Mouse (Mus musculus) CH12.LX (cell line): Measurements from ENCODE around the gene Anln. TPM values are rescaled to one million over a fixed set of nuclear protein-coding genes. Genes with fewer than 3 reads are reported as not detected.

ENCODE experiments used
- DNase-seq: peaks from one replicate; pipeline ENCODE4 v3.0.0-alpha.2; 2013; ENCODE audit errors: extremely low read depth
- H3K27ac ChIP-seq: 2 replicates; pipeline ENCODE4 v1.5.1; 2012; ENCODE audit warnings: low read depth, mild to moderate bottlenecking, control low read depth, moderate library complexity; ENCODE audit not compliant: insufficient read depth
- H3K27me3 ChIP-seq: replicated peaks from 2 replicates; pipeline ENCODE3; 2012; ENCODE audit warnings: inconsistent platforms
- H3K36me3 ChIP-seq, 2 experiments: replicated peaks in 1 of 2; 2 replicates each; pipeline versions ENCODE3 to v1.6.1; 2012; ENCODE audit warnings: inconsistent platforms in 1 of 2, low read length in 1 of 2, mild to moderate bottlenecking in 1 of 2, mixed read lengths in 1 of 2, moderate library complexity in 1 of 2; ENCODE audit not compliant: control insufficient read depth in 1 of 2, insufficient read depth in 1 of 2
- H3K4me1 ChIP-seq, 2 experiments: 2 replicates each; pipeline ENCODE4 v1.6.1; 2012; ENCODE audit warnings: inconsistent platforms in 1 of 2, moderate library complexity in 1 of 2; ENCODE audit not compliant: insufficient read depth in 2 of 2, control insufficient read depth in 1 of 2
- H3K4me2 ChIP-seq: 2 replicates; pipeline ENCODE4 v1.6.1; 2012; ENCODE audit warnings: low read depth, mild to moderate bottlenecking, control low read depth; ENCODE audit not compliant: poor library complexity, insufficient read depth, severe bottlenecking
- H3K4me3 ChIP-seq, 3 experiments: fragments of 150-350 bp in 1 of 3; sonication (generic) in 1 of 3; replicated peaks in 1 of 3; 2 replicates each; pipeline versions ENCODE3 to v1.5.1; 2011 to 2012; ENCODE audit warnings: low read depth in 2 of 3, low read length in 2 of 3, mild to moderate bottlenecking in 2 of 3, moderate library complexity in 2 of 3, control low read depth in 1 of 3, improper control_type of control experiment in 1 of 3, inconsistent platforms in 1 of 3, mixed read lengths in 1 of 3; ENCODE audit not compliant: poor library complexity in 1 of 3
- H3K79me2 ChIP-seq: replicated peaks from 2 replicates; pipeline ENCODE4 v1.6.1; 2012; ENCODE audit warnings: mild to moderate bottlenecking, moderate library complexity; ENCODE audit not compliant: control insufficient read depth, poor library complexity, insufficient read depth, severe bottlenecking; ENCODE audit errors: extremely low read depth
- H3K9ac ChIP-seq: 2 replicates; pipeline ENCODE4 v1.6.1; 2012; ENCODE audit warnings: low read depth, mild to moderate bottlenecking, control low read depth, moderate library complexity; ENCODE audit not compliant: insufficient read depth
- H3K9me3 ChIP-seq: replicated peaks from 2 replicates; pipeline ENCODE3; 2012; ENCODE audit warnings: low read length, inconsistent platforms, mixed read lengths
- CHD2 ChIP-seq: IDR thresholded peaks from 2 replicates; pipeline ENCODE4 v1.6.1; 2011; ENCODE audit warnings: low read length, improper control_type of control experiment
- CTCF ChIP-seq, 2 experiments: IDR thresholded peaks in 1 of 2; conservative IDR thresholded peaks in 1 of 2; 2 replicates each; pipeline ENCODE4 v1.5.1; 2011 to 2012; ENCODE audit warnings: low read depth in 2 of 2, low read length in 2 of 2, improper control_type of control experiment in 1 of 2, inconsistent platforms in 1 of 2, mild to moderate bottlenecking in 1 of 2, moderate library complexity in 1 of 2
- E2F4 ChIP-seq: IDR thresholded peaks from 2 replicates; pipeline ENCODE4 v1.6.1; 2011; ENCODE audit warnings: low read depth, low read length, improper control_type of control experiment; ENCODE audit not compliant: insufficient replicate concordance
- EP300 ChIP-seq: IDR thresholded peaks from 2 replicates; pipeline ENCODE4 v1.6.1; 2011; ENCODE audit warnings: low read length, improper control_type of control experiment
- HCFC1 ChIP-seq: IDR thresholded peaks from 2 replicates; pipeline ENCODE4 v1.6.1; 2012; ENCODE audit warnings: low read depth, mild to moderate bottlenecking, inconsistent platforms, low read length, improper control_type of control experiment
- JUND ChIP-seq: conservative IDR thresholded peaks from 2 replicates; pipeline ENCODE4 v1.6.1; 2011; ENCODE audit warnings: low read depth, low read length, improper control_type of control experiment
- MAFK ChIP-seq: IDR thresholded peaks from 2 replicates; pipeline ENCODE4 v1.6.1; 2011; ENCODE audit warnings: low read length, improper control_type of control experiment; ENCODE audit not compliant: insufficient replicate concordance
- MAX ChIP-seq: IDR thresholded peaks from 2 replicates; pipeline ENCODE4 v1.6.1; 2011; ENCODE audit warnings: low read length, improper control_type of control experiment
- NRF1 ChIP-seq: IDR thresholded peaks from 2 replicates; pipeline ENCODE4 v1.6.1; 2014; ENCODE audit warnings: low read depth, mild to moderate bottlenecking, inconsistent platforms, low read length, improper control_type of control experiment, moderate library complexity
- PAX5 ChIP-seq: IDR thresholded peaks from 2 replicates; pipeline ENCODE4 v1.6.1; 2012; ENCODE audit warnings: low read length, inconsistent platforms, mixed read lengths
- POLR2A ChIP-seq: IDR thresholded peaks from 2 replicates; pipeline ENCODE4 v1.6.1; 2011; ENCODE audit warnings: low read depth, mild to moderate bottlenecking, improper control_type of control experiment, low read length
- RCOR1 ChIP-seq: conservative IDR thresholded peaks from 2 replicates; pipeline ENCODE4 v1.6.1; 2012; ENCODE audit warnings: low read depth, mild to moderate bottlenecking, inconsistent platforms, low read length, improper control_type of control experiment
- SIN3A ChIP-seq: IDR thresholded peaks from 2 replicates; pipeline ENCODE4 v1.6.1; 2012; ENCODE audit warnings: low read length, improper control_type of control experiment, inconsistent platforms
- SMC3 ChIP-seq: IDR thresholded peaks from 2 replicates; pipeline ENCODE4 v1.6.1; 2011; ENCODE audit warnings: low read depth, low read length, improper control_type of control experiment
- TBP ChIP-seq: conservative IDR thresholded peaks from 2 replicates; pipeline ENCODE4 v1.6.1; 2011; ENCODE audit warnings: low read depth, low read length, improper control_type of control experiment
- UBTF ChIP-seq: IDR thresholded peaks from 2 replicates; pipeline ENCODE4 v1.6.1; 2012; ENCODE audit warnings: low read depth, mild to moderate bottlenecking, inconsistent platforms, low read length, improper control_type of control experiment, moderate library complexity
- ZC3H11A ChIP-seq: IDR thresholded peaks from 2 replicates; pipeline ENCODE4 v1.6.1; 2012; ENCODE audit warnings: low read depth, mild to moderate bottlenecking, inconsistent platforms, low read length, improper control_type of control experiment
- ZKSCAN1 ChIP-seq: IDR thresholded peaks from 2 replicates; pipeline ENCODE4 v1.6.1; 2012; ENCODE audit warnings: low read depth, inconsistent platforms, low read length, improper control_type of control experiment, borderline replicate concordance
- ZMIZ1 ChIP-seq: IDR thresholded peaks from 2 replicates; pipeline ENCODE4 v1.6.1; 2012; ENCODE audit warnings: low read depth, mild to moderate bottlenecking, inconsistent platforms, low read length, improper control_type of control experiment
- ZNF384 ChIP-seq: IDR thresholded peaks from 2 replicates; pipeline ENCODE4 v1.6.1; 2012; ENCODE audit warnings: low read depth, low read length, improper control_type of control experiment, inconsistent platforms
- dilution Hi-C: fragments of 300-500 bp; cut with MboI; formaldehyde crosslinking; loops from 2 replicates; pipeline ENCODE4 v1.14.3; 2020; ENCODE audit warnings: low sequenced_read_pairs; ENCODE audit not compliant: extremely low pct_unique_long_range_greater_than_20kb, extremely low pct_ligation_motif_present
- in situ Hi-C: fragments of 300-500 bp; cut with MboI; formaldehyde crosslinking; loops from 3 replicates; pipeline ENCODE4 v1.14.3; 2019; ENCODE audit warnings: low sequenced_read_pairs, low pct_ligation_motif_present, low pct_unique_long_range_greater_than_20kb, mixed read lengths
- polyA plus RNA-seq: library from polyadenylated mRNA; unstranded; fragments of >175 nt; gene quantifications from 2 replicates; pipeline ENCODE4 v1.2.1, GENCODE M21; 2012; ENCODE audit warnings: low read depth; ENCODE audit not compliant: insufficient read length
- total RNA-seq, 2 experiments: library from RNA; depleted of rRNA; stranded (reverse); fragments of 300-350 nt in 1 of 2; fragments of >200 nt in 1 of 2; gene quantifications; 2 replicates each; pipeline ENCODE4 v1.2.3; 2012 to 2014

Gene Anln
- total and polyA plus RNA-seq, 3 experiments = 12.2 to 15.7 (median 12.3) TPM

DNA sequence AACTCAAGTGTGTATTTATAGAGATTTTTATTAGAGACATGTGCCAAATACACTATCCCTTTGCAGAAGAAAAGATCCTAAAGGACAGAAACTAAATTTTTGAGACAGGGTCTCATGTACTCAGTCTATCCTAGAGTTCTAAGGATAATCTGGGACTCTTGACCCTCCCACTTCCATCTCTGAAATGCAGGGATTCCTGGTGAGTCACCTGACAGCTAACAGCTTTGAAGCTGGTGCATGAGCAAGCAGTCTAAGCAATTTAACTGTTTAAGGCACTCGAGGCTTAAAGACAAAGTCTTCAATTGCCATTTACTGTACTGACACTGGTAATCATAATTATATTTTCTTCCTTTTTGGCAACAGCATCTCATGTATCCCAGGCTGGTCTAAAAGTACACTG, 33.6 kb upstream of the Anln start:
- no peak overlapping the region for H3K27ac ChIP-seq
- no peaks in the 10 kb centered on the region for H3K27me3 ChIP-seq
- no peaks in the 10 kb centered on the region for H3K9me3 ChIP-seq
- in situ Hi-C loops = no loop called here
- dilution Hi-C loops = no loop called here
- no peaks in the 10 kb centered on the region for H3K36me3 ChIP-seq
- DNase-seq = no peak
- H3K79me2 ChIP-seq = no peaks in the 10 kb centered on the region
- H3K4me1 ChIP-seq = peaks cover 0 to 3% of the 10 kb centered on the region in 2 experiments; a peak in 1 of 4 replicates
- H3K4me2 ChIP-seq = no peak overlapping the region
- no peak overlapping the region for H3K4me3 ChIP-seq
- TF ChIP-seq MAFK (no peak), NRF1 (no peak), ZKSCAN1 (no peak), CHD2 (no peak), POLR2A (no peak), EP300 (no peak), UBTF (no peak), ZMIZ1 (no peak), TBP (no peak), JUND (no peak), PAX5 (no peak), SIN3A (no peak), CTCF (conservative IDR thresholded peaks at IDR 0.05 in 1 of 2, IDR thresholded peaks at IDR 0.05 in 1 of 2; ENCODE audit: low read depth in 2 of 2, low read length in 2 of 2) (no peak)
- no peak overlapping the region for H3K9ac ChIP-seq

GRCm38 (mm10) chr9:22420491-22420890, 31.5 kb upstream of the Anln start:
- no peak overlapping the region for H3K27ac ChIP-seq
- no peaks in the 10 kb centered on the region for H3K9me3 ChIP-seq
- TF ChIP-seq ZNF384 (no peak), ZC3H11A (no peak), MAX (no peak), E2F4 (no peak), RCOR1 (no peak), SMC3 (no peak), HCFC1 (no peak)
- TF ChIP-seq, all 38 proteins: peak for 0
- Histone ChIP-seq H3K27me3 (no peaks in the 10 kb centered on the region), H3K4me1 (peaks cover 0 to 3% of the 10 kb centered on the region in 2 experiments; a peak in 1 of 4 replicates), H3K9ac (no peak overlapping the region), H3K4me2 (no peak overlapping the region), H3K79me2 (no peaks in the 10 kb centered on the region), H3K4me3 (no peak overlapping the region), H3K36me3 (no peaks in the 10 kb centered on the region)
- in situ Hi-C loops = no loop called here
- DNase-seq = no peak
- dilution Hi-C loops = no loop called here
